Mouse (Mus musculus): ENCODE measurements around the gene Olfr875.
"Not testable (repeated sequence)": the region's sequence is repeated elsewhere in the genome, so short reads cannot be mapped to it uniquely, and the experiment has no call there.

Olfr875 gene

GRCm38 (mm10) chr9:37771759-37772158 is at the start of gene Olfr875:
Gene Olfr875, plus strand, starts transcription at chr9:37771857.
- DNase-seq (ENCODE audit: low spot score in 2 of 2) = no peak

- DNase-seq (ENCODE audit: low spot score in 2 of 2) = no peak
These were observed 37.3 kb upstream of the Olfr875 start for GRCm38 (mm10) chr9:37734310-37734709.

- no peak for DNase-seq (ENCODE audit: low spot score in 2 of 2)
These were observed 26.9 kb upstream of the Olfr875 start, which contains the start of gene Olfr874 for GRCm38 (mm10) chr9:37744806-37745205. Gene Olfr874, plus strand, starts transcription at chr9:37745106.

- DNase-seq (ENCODE audit: low spot score in 2 of 2) = no peak
These were observed 21.2 kb upstream of the Olfr875 start for GRCm38 (mm10) chr9:37750319-37751075.

- DNase-seq (ENCODE audit: low spot score in 2 of 2) = no peak
These were observed 20.2 kb upstream of the Olfr875 start for GRCm38 (mm10) chr9:37751467-37751866.

- no peak for DNase-seq (ENCODE audit: low spot score in 2 of 2)
These were observed 19.7 kb upstream of the Olfr875 start for GRCm38 (mm10) chr9:37752006-37752405.

GRCm38 (mm10) chr9:37761728-37762127 is 9.9 kb upstream of the Olfr875 start:
- DNase-seq (ENCODE audit: low spot score in 2 of 2) = no peak

GRCm38 (mm10) chr9:37762541-37762940 is 9.1 kb upstream of the Olfr875 start:
- DNase-seq (ENCODE audit: low spot score in 2 of 2) = no peak

- DNase-seq (ENCODE audit: low spot score in 2 of 2) = no peak
These were observed 996 bp upstream of the Olfr875 start for GRCm38 (mm10) chr9:37770661-37771060.

GRCm38 (mm10) chr9:37782766-37783260 is 11.2 kb downstream of the Olfr875 start:
- DNase-seq (ENCODE audit: low spot score in 2 of 2) = no peak

- DNase-seq (ENCODE audit: low spot score in 2 of 2) = not testable (repeated sequence)
These were observed 12.0 kb downstream of the Olfr875 start for GRCm38 (mm10) chr9:37783394-37784387.

- no peak for DNase-seq (ENCODE audit: low spot score in 2 of 2)
These were observed 14.8 kb downstream of the Olfr875 start for GRCm38 (mm10) chr9:37786411-37786810.

- DNase-seq (ENCODE audit: low spot score in 2 of 2) = no peak
These were observed 30.4 kb downstream of the Olfr875 start for GRCm38 (mm10) chr9:37802055-37802454.

GRCm38 (mm10) chr9:37802731-37803130 is 31.1 kb downstream of the Olfr875 start, which contains the start of gene Olfr876:
Gene Olfr876, plus strand, starts transcription at chr9:37803031.
- DNase-seq (ENCODE audit: low spot score in 2 of 2) = no peak

- no peak for DNase-seq (ENCODE audit: low spot score in 2 of 2)
These were observed 35.6 kb downstream of the Olfr875 start for GRCm38 (mm10) chr9:37807235-37807634.

- DNase-seq (ENCODE audit: low spot score in 2 of 2) = no peak
These were observed 36.8 kb downstream of the Olfr875 start for GRCm38 (mm10) chr9:37808456-37808855.

- DNase-seq (ENCODE audit: low spot score in 2 of 2) = no peak
These were observed 37.3 kb downstream of the Olfr875 start for GRCm38 (mm10) chr9:37808976-37809375.

GRCm38 (mm10) chr9:37814696-37815095 is 43.0 kb downstream of the Olfr875 start:
- DNase-seq (ENCODE audit: low spot score in 2 of 2) = no peak
